Mouse (Mus musculus) embryo, embryonic 9.5 days (tissue): ENCODE measurements at regions not wholly inside any gene's neighbourhood (a gene's known extent, or its start where the extent isn't known, plus 50 kb on each side); places are given as distances from the start of the nearest gene placed in this dataset.

Experiments
- DNase-seq: peaks from one replicate; pipeline ENCODE4 v3.0.0-alpha.2; 2017; ENCODE audit errors: extremely low spot score

DNA sequence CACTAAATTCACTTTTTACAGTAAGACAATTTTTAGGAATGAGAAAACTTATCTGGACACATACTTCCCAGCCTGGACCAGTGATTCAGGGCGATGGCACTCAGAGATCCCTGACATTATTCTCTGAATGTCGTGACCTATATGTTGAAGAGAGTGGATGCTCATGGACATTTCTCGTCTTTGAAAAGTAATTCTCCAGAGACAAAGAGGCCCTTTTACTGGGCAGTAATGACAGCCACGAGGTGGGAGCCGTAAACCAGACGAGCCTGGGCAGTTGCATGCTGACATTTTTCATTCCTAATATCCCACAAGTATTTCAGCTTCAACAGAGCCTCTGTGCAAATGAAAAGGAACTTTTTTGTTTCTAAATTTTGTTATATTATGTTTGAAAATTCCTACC is 1041.3 kb downstream of the Slc22a22 start:
- DNase-seq, result no peak

DNA sequence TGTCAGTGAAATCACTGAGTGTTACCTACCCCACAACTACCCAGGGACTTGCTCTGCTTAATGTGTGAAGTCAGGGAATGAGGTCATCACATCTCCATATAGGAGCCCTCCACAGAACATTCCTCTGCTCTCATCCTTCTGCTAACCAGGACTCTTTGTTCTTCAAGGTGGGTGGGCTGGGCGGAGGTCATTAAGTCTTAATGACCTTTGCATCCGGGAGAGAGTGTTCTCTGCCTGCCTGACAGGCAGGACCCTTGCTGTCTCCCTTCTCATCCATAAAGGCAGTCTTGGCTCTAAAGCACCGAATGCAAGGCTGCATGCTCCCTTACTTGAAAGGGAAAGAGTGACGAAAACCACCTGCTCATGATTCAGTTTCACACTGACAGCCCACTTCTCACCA is 1051.4 kb downstream of the Slc22a22 start:
- DNase-seq, result peak; percentile 61

GRCm38 (mm10) chr15:56420681-56421080 is 1056.7 kb downstream of the Slc22a22 start:
- DNase-seq, result no peak

DNA sequence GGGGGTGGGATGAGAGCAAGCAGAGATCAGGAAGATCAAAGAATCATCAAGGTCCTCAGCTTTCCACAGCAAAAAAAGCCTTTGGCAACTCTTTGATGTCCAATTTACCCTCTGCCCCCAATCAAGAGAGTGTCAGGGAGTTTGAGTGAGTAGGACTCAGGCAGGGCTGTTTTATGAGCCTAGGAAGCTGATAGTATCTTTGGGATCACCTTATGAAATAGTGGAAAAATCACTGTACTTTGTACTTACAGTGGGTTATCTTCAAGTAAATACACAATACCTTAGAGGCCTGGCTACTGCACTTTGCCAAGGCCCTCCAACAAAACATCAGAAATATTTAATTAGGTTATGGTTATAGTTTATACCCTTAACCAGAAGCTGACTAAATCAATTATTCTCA is 1085.4 kb downstream of the Slc22a22 start:
- peak; percentile 32 for DNase-seq

DNA sequence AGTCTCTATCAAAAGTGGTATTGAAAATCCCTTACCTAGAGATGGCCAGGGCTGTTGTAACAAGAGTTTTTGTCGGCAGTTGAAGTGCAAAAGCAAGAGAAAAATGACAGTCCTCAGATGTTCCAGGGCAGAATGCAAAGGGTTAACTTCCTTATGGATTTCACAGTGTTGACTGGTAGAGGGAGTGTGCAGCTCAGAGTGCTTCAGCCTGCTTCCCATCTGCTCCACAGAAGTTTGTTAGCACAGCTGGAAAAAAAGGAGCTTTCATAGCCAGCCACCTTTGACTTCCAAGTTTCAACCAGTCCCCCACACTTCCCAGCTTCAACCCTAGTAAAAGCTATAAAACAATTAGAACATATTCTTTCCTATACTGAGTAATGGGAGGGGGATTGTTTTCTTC is 1098.9 kb downstream of the Slc22a22 start:
- DNase-seq, result peak; percentile 28

DNA sequence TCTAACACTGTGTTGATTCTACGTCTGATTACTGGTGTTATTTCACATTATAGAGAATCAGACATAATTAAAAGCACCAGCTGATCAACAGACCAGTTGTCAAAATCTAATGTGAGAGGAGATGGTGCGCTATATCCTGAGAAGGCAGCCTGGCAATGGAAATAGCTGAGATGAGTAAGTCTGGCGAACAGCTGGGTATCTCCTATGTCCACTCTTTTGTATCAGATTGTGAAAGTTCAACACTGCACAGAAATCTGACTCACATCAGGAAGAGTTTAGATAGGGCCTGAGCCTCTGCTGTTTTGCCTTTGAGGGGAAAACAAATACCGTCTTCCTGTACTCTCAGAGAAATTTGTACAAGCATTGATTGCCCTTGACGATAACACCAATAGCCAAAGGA is 1126.5 kb downstream of the Slc22a22 start:
- no peak for DNase-seq

GRCm38 (mm10) chr15:56346111-56346510 is 1131.3 kb downstream of the Slc22a22 start:
- DNase-seq, result no peak

GRCm38 (mm10) chr15:56344973-56345372 is 1132.5 kb downstream of the Slc22a22 start:
- no peak for DNase-seq

- peak; percentile 48 for DNase-seq
These were observed 1133.0 kb downstream of the Slc22a22 start for GRCm38 (mm10) chr15:56344304-56344932.

- DNase-seq, result no peak
These were observed 1139.5 kb downstream of the Slc22a22 start for GRCm38 (mm10) chr15:56337879-56338278.

DNA sequence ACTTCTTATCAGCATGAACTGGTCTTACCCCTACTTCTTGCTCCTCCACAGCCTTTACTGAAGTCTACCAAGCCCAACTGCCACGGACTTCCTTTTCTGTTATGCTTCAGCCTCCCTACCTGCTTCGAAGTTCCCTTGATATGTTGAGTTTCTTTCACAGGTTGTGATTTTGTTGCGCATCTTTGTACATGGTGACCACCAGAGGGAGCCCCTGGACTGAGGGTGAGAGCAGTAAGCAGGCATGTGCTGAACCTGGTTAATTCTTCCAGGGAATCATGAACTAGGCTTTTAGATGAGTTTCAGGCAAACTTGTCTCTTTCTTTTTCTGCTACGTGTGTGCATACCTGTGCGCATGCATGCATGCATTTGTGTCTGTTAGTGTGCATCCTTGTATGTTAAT is 1141.0 kb downstream of the Slc22a22 start:
- peak; percentile 70 for DNase-seq

- no peak for DNase-seq
These were observed 1142.4 kb downstream of the Slc22a22 start for GRCm38 (mm10) chr15:56335011-56335410.

GRCm38 (mm10) chr15:56320501-56320900 is 1156.9 kb downstream of the Slc22a22 start:
- DNase-seq, result no peak

DNA sequence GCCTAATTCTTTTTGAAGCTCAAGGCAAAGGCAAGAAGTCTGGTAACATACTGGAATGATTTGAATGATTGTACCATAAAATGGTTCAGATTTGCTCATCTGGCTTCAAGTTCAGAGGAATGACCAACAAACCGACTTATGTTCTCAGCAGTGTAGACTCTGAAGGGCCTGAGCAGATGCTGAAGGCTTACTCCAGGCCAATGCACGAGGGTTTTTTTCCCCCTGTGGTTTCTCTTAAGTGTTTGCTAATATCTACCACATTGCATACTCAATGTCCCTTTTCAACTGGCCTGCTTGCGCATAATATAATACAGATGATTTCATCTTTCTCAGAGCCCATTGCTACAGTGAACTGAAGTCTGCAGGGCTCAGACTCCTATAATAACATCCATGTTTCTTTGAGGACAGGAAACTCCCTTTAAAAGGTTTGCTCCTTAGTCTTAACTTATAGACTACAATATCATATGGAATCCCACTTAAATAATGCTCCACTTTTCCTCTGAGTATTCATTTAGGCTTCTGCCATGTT is 1182.5 kb downstream of the Slc22a22 start:
- no peak for DNase-seq

GRCm38 (mm10) chr15:56278622-56279301 is 1198.7 kb downstream of the Slc22a22 start:
- DNase-seq, result no peak

DNA sequence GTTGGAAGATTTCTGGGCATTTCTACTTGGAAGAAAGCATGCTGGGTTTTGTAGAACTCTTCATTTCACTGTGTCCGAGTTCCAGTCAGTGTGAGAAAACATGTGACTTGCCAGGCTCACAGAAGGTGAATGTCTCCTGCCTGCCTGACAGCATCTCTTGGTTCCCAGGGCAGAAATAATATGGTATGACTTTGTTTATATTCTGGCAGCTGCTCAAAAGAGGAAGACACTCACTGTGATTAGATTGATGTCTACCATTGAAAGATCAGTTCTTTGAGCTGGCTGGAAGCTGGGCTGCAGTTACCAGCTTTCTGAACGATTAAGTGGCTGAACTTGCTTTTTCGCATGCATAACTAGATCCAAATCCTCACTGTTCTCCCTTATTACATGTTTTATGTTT is 1199.4 kb downstream of the Slc22a22 start:
- no peak for DNase-seq

GRCm38 (mm10) chr15:56248731-56249130 is 1228.7 kb downstream of the Slc22a22 start:
- no peak for DNase-seq

- peak; percentile 34 for DNase-seq
These were observed 1233.3 kb downstream of the Slc22a22 start for GRCm38 (mm10) chr15:56244004-56244735.

- DNase-seq, result no peak
These were observed 1274.9 kb downstream of the Slc22a22 start for GRCm38 (mm10) chr15:56202552-56202951.

DNA sequence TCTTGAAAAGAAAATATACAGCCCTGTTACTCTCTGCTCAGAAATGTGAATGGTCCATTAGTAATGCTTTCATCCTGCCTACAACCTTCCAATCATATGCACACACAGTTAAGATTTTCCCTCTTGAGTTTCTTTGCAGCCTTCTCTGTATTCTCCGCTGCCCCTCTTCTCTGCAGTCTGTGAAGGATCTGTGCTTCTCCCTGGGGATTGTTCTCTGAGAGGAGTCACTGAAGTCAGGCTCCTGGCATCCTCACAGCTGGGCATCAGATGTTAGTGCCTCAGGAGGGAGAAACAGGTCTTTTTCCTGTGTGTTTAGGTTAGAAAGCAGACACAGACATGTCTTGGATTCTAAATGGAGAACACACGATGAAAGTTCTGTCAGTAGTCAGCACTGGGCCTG is 1278.1 kb downstream of the Slc22a22 start:
- DNase-seq, result peak; percentile 5

DNA sequence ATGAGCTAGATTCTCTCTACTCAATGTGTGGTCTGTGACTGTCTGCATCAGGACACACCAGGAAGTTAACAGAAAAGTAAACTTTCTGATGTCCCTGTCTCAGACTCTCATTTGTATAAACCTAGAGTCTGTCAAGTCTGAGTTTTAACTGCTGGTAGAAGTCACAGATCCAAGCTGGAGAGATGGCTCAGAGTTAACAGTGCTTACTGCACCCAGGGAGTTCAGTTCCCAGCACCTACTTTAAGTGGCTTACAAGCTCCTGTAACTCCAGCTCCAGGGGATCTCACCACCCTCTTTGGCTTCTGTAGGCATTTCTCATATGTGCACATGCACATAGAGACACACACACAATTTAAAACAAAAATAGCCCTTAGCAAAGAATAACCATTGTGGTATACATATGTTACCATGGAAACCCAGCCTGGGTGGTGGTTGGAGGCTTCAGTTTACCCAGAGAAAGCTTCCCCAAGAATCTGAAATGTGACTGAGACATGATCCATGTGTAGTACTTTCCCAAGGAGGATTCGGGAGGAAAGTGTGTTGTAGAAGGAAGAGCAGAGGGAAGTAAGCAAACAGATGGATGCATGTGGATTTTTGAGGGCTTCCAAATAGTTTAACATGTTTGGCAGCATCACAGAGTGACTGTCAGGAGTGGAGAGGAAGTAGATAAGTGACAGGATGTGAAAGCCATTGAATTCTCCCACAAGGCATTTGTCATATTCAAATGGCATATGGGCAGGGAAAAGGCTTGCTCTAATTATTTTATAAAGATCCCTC is 1279.8 kb downstream of the Slc22a22 start:
- DNase-seq, result no peak

DNA sequence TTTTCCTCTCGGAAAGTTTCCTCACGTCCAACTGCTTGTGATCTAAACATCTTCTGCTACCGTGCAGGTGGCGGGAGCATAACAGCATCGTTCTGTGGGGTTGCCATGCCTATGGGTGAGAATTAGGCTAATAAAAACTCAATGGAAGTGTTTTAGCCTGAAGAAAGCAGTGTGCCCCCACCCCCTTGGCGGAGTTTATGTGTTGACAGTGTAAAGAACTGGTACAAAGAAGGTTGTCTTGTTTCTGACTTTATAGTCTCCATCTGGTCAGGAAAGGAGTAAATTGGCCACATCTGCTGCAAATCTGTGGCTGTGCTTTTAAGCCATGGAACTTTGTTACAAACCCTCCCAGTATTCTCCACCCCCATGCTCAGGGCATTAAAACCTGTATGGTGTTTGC is 1311.2 kb downstream of the Slc22a22 start:
- DNase-seq, result peak; percentile 18
